In genomic region chr4:128991500-128992008, GRCm38 (mm10) we compare ENCODE assay signal across 8 mouse cellular contexts. TPM values are rescaled to one million over a fixed set of nuclear protein-coding genes. Genes with fewer than 3 reads are reported as not detected.
DNase-seq lines count a peak whose midpoint lies in the region; ATAC-seq and TF ChIP-seq lines count a peak whose summit lies in the region.

Gene Ak2, plus strand, starts transcription at chr4:128991958.

- peaks cover 15% of the 10 kb centered on the region; the same call in 1 of the 2 replicates for H3K27me3 ChIP-seq in midbrain, embryonic 12.5 days

- no peak within 1 kb of the TSS for H3K4me3 ChIP-seq in bone marrow, adult 2 months (replicated peaks; ENCODE audit: control insufficient read depth, low read depth, low read length)
- H3K4me3 ChIP-seq in midbrain, embryonic 12.5 days = peak within 1 kb of the TSS; percentile 65; the same call in 1 of the 2 replicates

- peaks cover 5% of the 10 kb centered on the region; the same call in 1 of the 2 replicates for H3K4me1 ChIP-seq in bone marrow, adult 2 months (ENCODE audit: control insufficient read depth, insufficient read depth, low read length)
- peaks cover 16% of the 10 kb centered on the region for H3K4me1 ChIP-seq in midbrain, embryonic 12.5 days

- ATAC-seq in midbrain, embryonic 12.5 days (ENCODE audit: low FRiP score, low read depth) = no peak

- 83% methylated on average over 9 of the region's 9 CpGs for WGBS in bone marrow, adult 2 months
- 46% methylated on average over 9 of the region's 9 CpGs for WGBS in large intestine, adult 2 months
- WGBS in midbrain, embryonic 12.5 days = 91% methylated on average over 9 of the region's 9 CpGs

- no peak for DNase-seq in layer of hippocampus, adult 8-10 months (ENCODE audit: low spot score in 2 of 2)
- DNase-seq in layer of hippocampus, adult 11-12 months (ENCODE audit: low spot score) = no peak
- no peak for DNase-seq in gastrocnemius, postnatal 4 days (ENCODE audit: low spot score in 2 of 2)
- DNase-seq in large intestine, adult 2 months (ENCODE audit: low read depth, low spot score) = no peak
- DNase-seq in right cerebral cortex, postnatal 36 days (ENCODE audit: low spot score in 2 of 2) = no peak
- no peak for DNase-seq in cerebellum, adult 9-11 months

- peak within 1 kb of the TSS; percentile 71 for H3K27ac ChIP-seq in bone marrow, adult 2 months (ENCODE audit: control insufficient read depth, insufficient read depth, low read depth, low read length, poor library complexity)
- no peak within 1 kb of the TSS for H3K27ac ChIP-seq in midbrain, embryonic 12.5 days (replicated peaks)

- TF ChIP-seq POLR2A in bone marrow, adult 2 months (IDR thresholded peaks at IDR 0.05; ENCODE audit: borderline replicate concordance, control insufficient read depth, low read depth, low read length) = no peak

- peak within 1 kb of the TSS; percentile 89 for H3K4me2 ChIP-seq in midbrain, embryonic 12.5 days (replicated peaks)

- no peak within 1 kb of the TSS for H3K9ac ChIP-seq in midbrain, embryonic 12.5 days (replicated peaks)

- no peaks in the 10 kb centered on the region for H3K9me3 ChIP-seq in midbrain, embryonic 12.5 days

- no peak for TF ChIP-seq CTCF in bone marrow, adult 2 months (IDR thresholded peaks at IDR 0.05; ENCODE audit: control insufficient read depth, insufficient read depth, low read length)

- 0 out of 2 replicates have a peak, but pooled peaks cover 10% of the 10 kb centered on the region for H3K36me3 ChIP-seq in midbrain, embryonic 12.5 days

RNA-seq across cellular contexts. Expression of gene Ak2, which starts in this region (rescaled TPM):
- total RNA-seq in layer of hippocampus, adult 8-10 months (2022) = 10 to 100 TPM; 26.3 to 32.0 (median 27.8) TPM
- 72.4 and 118 TPM in 2 replicates for polyA plus RNA-seq in bone marrow, adult 2 months (2011; ENCODE audit: insufficient read depth, insufficient read length, low replicate concordance, missing spikeins)
- total RNA-seq in gastrocnemius, postnatal 4 days (2021) = 10 to 100 TPM; 58.2 to 67.2 TPM
- polyA plus RNA-seq in large intestine, adult 2 months (2012; rRNA removed) = 141 and 161 TPM in 2 replicates
- 136 and 138 TPM in 2 replicates for polyA plus RNA-seq in midbrain, embryonic 12.5 days (2016; fragmentation: Nextera tagmentation; extraction: Ambion mirVana)
